Mouse (Mus musculus) urinary bladder, postnatal 25 days (tissue): ENCODE data around the gene Slc5a5.

Experiments used
- DNase-seq: peaks from one replicate; pipeline ENCODE4 v3.0.0; 2022; ENCODE audit warnings: low spot score

The Slc5a5 gene

GRCm38 (mm10) chr8:70853863-70854262 is 38.7 kb downstream of the Slc5a5 start:
- no peak for DNase-seq

GRCm38 (mm10) chr8:70852595-70853231 is 39.8 kb downstream of the Slc5a5 start:
- no peak for DNase-seq

GRCm38 (mm10) chr8:70851837-70852236 is 40.7 kb downstream of the Slc5a5 start:
- DNase-seq: no peak

GRCm38 (mm10) chr8:70850947-70851346 is 41.6 kb downstream of the Slc5a5 start:
- DNase-seq: no peak

GRCm38 (mm10) chr8:70850132-70850845 is 42.3 kb downstream of the Slc5a5 start:
- DNase-seq: no peak

- no peak for DNase-seq
These were observed 43.1 kb downstream of the Slc5a5 start for GRCm38 (mm10) chr8:70849333-70849990.

GRCm38 (mm10) chr8:70846371-70847154 is 46.0 kb downstream of the Slc5a5 start:
- DNase-seq: no peak

- no peak for DNase-seq
These were observed 47.4 kb downstream of the Slc5a5 start for GRCm38 (mm10) chr8:70845108-70845507.

GRCm38 (mm10) chr8:70844523-70844922 is 48.0 kb downstream of the Slc5a5 start:
- peak; percentile 94 for DNase-seq

- no peak for DNase-seq
These were observed 48.6 kb downstream of the Slc5a5 start for GRCm38 (mm10) chr8:70843941-70844340.

GRCm38 (mm10) chr8:70843214-70843773 is 49.3 kb downstream of the Slc5a5 start:
- no peak for DNase-seq

- no peak for DNase-seq
These were observed 50.1 kb downstream of the Slc5a5 start for GRCm38 (mm10) chr8:70842484-70842883.

GRCm38 (mm10) chr8:70841147-70842072 is 51.1 kb downstream of the Slc5a5 start:
- DNase-seq: peak; percentile 93

- DNase-seq: no peak
These were observed 52.0 kb downstream of the Slc5a5 start for GRCm38 (mm10) chr8:70840590-70840989.

GRCm38 (mm10) chr8:70839408-70840351 is 52.9 kb downstream of the Slc5a5 start, which contains the start of gene Arrdc2:
TSS of gene Arrdc2 (minus strand) at chr8:70839720.
- peak; percentile 91 for DNase-seq

GRCm38 (mm10) chr8:70838654-70839407 is 53.7 kb downstream of the Slc5a5 start:
- peak; percentile 19 for DNase-seq

GRCm38 (mm10) chr8:70836666-70837065 is 55.9 kb downstream of the Slc5a5 start:
- no peak for DNase-seq

GRCm38 (mm10) chr8:70834071-70834470 is 58.5 kb downstream of the Slc5a5 start:
- no peak for DNase-seq

GRCm38 (mm10) chr8:70833520-70833919 is 59.0 kb downstream of the Slc5a5 start:
- no peak for DNase-seq
